Mouse (Mus musculus) lung, adult 2 months (tissue): ENCODE data around the gene Wdr70.

Source experiments
- CTCF ChIP-seq: fragments of 200-500 bp; IDR thresholded peaks from 2 replicates; pipeline ENCODE4 v1.5.1; 2011; ENCODE audit warnings: mild to moderate bottlenecking, low read length, control low read depth; ENCODE audit not compliant: insufficient read depth
- POLR2A ChIP-seq: fragments of 200-500 bp; IDR thresholded peaks from 2 replicates; pipeline ENCODE4 v1.6.1; 2011; ENCODE audit warnings: low read depth, mild to moderate bottlenecking, control low read depth, low read length, borderline replicate concordance; ENCODE audit errors: extremely low read depth

DNA sequence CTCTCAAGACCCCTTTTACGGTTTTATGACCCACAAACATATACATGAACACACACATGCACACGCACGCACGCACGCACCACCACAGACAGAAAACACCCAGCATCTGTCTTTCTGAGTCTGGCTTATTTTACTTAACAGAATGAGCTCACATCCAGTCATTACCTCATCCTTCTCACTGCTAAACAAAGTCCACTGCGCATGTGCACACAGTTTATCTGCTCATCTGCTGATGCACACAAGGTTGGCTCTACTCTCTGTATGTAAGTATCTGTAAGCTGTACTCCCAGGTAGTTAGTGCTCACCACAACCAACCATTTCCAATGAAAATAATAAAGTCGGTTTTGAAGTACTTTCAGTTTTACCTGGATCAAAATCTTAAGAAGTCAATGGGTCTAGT, 148.4 kb downstream of the Wdr70 start:
- TF ChIP-seq CTCF (no peak), POLR2A (no peak)
